Mouse (Mus musculus) C2C12 (cell line): Measurements from ENCODE around the gene Fars2.

ENCODE experiments used
- CEBPB ChIP-seq: IDR thresholded peaks from one replicate; pipeline ENCODE4 v1.6.1; 2011; ENCODE audit warnings: low read depth, mild to moderate bottlenecking, control low read depth, moderate library complexity
- CTCF ChIP-seq: IDR thresholded peaks from one replicate; pipeline ENCODE4 v1.5.1; 2011; ENCODE audit not compliant: control insufficient read depth, insufficient read depth, insufficient read length
- FOSL1 ChIP-seq: IDR thresholded peaks from one replicate; pipeline ENCODE4 v1.8.0; 2011; ENCODE audit warnings: mild to moderate bottlenecking, low read length; ENCODE audit not compliant: poor library complexity, insufficient read depth, severe bottlenecking
- MAX ChIP-seq: IDR thresholded peaks from one replicate; pipeline ENCODE4 v1.6.1; 2011; ENCODE audit warnings: mild to moderate bottlenecking, control low read depth
- MYOD1 ChIP-seq: IDR thresholded peaks from one replicate; pipeline ENCODE4 v1.6.1; 2011; ENCODE audit warnings: low read depth; ENCODE audit not compliant: control insufficient read depth, insufficient read length
- MYOG ChIP-seq: IDR thresholded peaks from one replicate; pipeline ENCODE4 v1.6.1; 2011; ENCODE audit not compliant: control insufficient read depth, insufficient read length; ENCODE audit errors: extremely low read depth
- USF1 ChIP-seq: IDR thresholded peaks from one replicate; pipeline ENCODE4 v1.6.1; 2011; ENCODE audit warnings: low read depth, mild to moderate bottlenecking, control low read depth, moderate library complexity

DNA sequence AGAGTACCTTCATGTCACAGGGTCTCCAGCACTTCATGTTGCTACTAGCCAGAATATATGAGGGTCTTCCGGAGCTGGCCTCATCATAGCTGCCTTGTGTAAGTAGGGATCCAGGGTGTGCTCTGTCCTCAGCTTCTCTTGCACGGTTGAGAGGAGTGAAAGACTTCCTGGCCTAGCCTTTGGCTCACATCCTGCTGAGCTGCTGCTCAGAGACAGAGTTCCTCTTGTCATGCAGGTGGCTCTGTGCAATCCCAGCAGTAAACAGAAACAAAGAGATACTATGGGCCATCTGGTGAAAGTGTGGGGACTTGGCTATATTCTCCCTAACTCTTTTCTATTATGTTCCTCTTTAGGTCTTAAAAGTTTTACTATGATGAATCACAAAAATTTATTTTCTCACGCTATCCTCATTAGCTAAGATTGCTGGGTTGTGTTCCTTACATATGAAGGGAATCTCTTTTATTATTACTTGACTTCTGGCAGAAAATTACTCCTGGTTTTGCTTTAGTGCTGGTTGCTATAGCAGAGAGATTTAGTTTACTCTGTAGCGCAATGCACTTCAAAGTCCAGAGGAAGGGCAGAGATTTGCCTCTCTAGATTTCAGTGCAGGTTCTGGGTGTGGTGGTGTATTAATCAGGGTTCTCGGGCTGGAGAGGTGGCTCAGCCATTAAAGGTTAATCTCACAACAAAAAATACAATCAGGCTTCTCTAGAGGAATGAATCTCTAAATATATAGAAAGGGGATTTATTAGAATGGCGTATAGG lies 32.1 kb downstream of the Fars2 start:
- TF ChIP-seq MYOD1 (no peak), USF1 (no peak), CTCF (no peak), MAX (no peak), MYOG (no peak), CEBPB (no peak), FOSL1 (no peak)
